Mouse (Mus musculus) midbrain, embryonic 11.5 days (tissue): Measurements from ENCODE around the gene S100a8. TPM values are rescaled to one million over a fixed set of nuclear protein-coding genes. Genes with fewer than 3 reads are reported as not detected.

Experiments
- ATAC-seq: fragments of 200-750 bp; cut with Nextera tagmentation; 2 replicates; pipeline ENCODE4 v1.8.0; 2017; ENCODE audit warnings: moderate TSS enrichment, moderate library complexity; ENCODE audit not compliant: low FRiP score
- DNase-seq: peaks from one replicate; pipeline ENCODE4 v3.0.0; 2015; ENCODE audit warnings: low spot score; ENCODE audit errors: missing footprints
- H3K27ac ChIP-seq: fragments of 300-500 bp; sonication (generic); 2 replicates; pipeline ENCODE4 v1.5.1; 2014; ENCODE audit warnings: low read depth, low read length
- H3K27me3 ChIP-seq: fragments of 300-500 bp; sonication (generic); 2 replicates; pipeline ENCODE4 v1.6.1; 2014; ENCODE audit warnings: mild to moderate bottlenecking, low read length, moderate library complexity, mixed read lengths; ENCODE audit not compliant: control insufficient read depth, insufficient read depth
- H3K36me3 ChIP-seq: fragments of 300-500 bp; sonication (generic); 2 replicates; pipeline ENCODE4 v1.6.1; 2014; ENCODE audit warnings: mild to moderate bottlenecking, low read length, moderate library complexity, mixed read lengths; ENCODE audit not compliant: control insufficient read depth, insufficient read depth
- H3K4me1 ChIP-seq: fragments of 300-500 bp; sonication (generic); 2 replicates; pipeline ENCODE4 v1.6.1; 2014; ENCODE audit warnings: low read length; ENCODE audit not compliant: control insufficient read depth, insufficient read depth
- H3K4me2 ChIP-seq: fragments of 300-500 bp; sonication (generic); 2 replicates; pipeline ENCODE4 v1.6.1; 2014; ENCODE audit warnings: mild to moderate bottlenecking, moderate library complexity
- H3K4me3 ChIP-seq: fragments of 300-500 bp; sonication (generic); 2 replicates; pipeline ENCODE4 v1.5.1; 2014; ENCODE audit warnings: low read depth, low read length
- H3K9ac ChIP-seq: fragments of 300-500 bp; sonication (generic); 2 replicates; pipeline ENCODE4 v1.6.1; 2014; ENCODE audit warnings: low read length
- H3K9me3 ChIP-seq: fragments of 300-500 bp; sonication (generic); 2 replicates; pipeline ENCODE4 v1.6.1; 2016; ENCODE audit warnings: low read length; ENCODE audit not compliant: control insufficient read depth
- WGBS: fragments of 180-500 bp; shearing (Covaris S2); extraction: QIAGEN DNeasy Blood & Tissue Kit; methylation state at CpG from one replicate; pipeline ENCODE4 v1.1.7; 2014; 5-methylcytosine and 5-hydroxymethylcytosine counted together
- polyA plus RNA-seq: library from polyadenylated mRNA; unstranded; fragments of >200 nt; fragmentation: Nextera tagmentation; extraction: Ambion mirVana; gene quantifications from 2 replicates; pipeline ENCODE4 v1.2.1, GENCODE M21; 2014

Gene S100a8
- 2.0 and 2.8 TPM in 2 replicates for polyA plus RNA-seq

- H3K27ac ChIP-seq: no peak within 1 kb of the TSS
- H3K4me1 ChIP-seq: no peaks in the 10 kb centered on the region
- H3K9ac ChIP-seq: no peak within 1 kb of the TSS
- H3K4me2 ChIP-seq: no peak within 1 kb of the TSS
- H3K27me3 ChIP-seq: no peaks in the 10 kb centered on the region
- 87% methylated on average over 8 of the region's 8 CpGs for WGBS
- no peaks in the 10 kb centered on the region for H3K9me3 ChIP-seq
- no peaks in the 10 kb centered on the region for H3K36me3 ChIP-seq
- no peak for ATAC-seq
- no peak within 1 kb of the TSS for H3K4me3 ChIP-seq
- no peak for DNase-seq
Observed at GRCm38 (mm10) chr3:90668846-90669245, at the start of gene S100a8. Gene S100a8, plus strand, starts transcription at chr3:90668978.

GRCm38 (mm10) chr3:90621552-90621951 is 47.2 kb upstream of the S100a8 start:
- WGBS: 54% methylated on average over 7 of the region's 7 CpGs
- Histone ChIP-seq H3K4me1 (peaks cover 12% of the 10 kb centered on the region; the same call in 1 of the 2 replicates), H3K4me3 (no peak overlapping the region), H3K27me3 (no peaks in the 10 kb centered on the region), H3K36me3 (no peaks in the 10 kb centered on the region), H3K4me2 (no peak overlapping the region), H3K9me3 (no peaks in the 10 kb centered on the region), H3K27ac (no peak overlapping the region), H3K9ac (no peak overlapping the region)
- ATAC-seq (no peak), DNase-seq (no peak)

- H3K9me3 ChIP-seq: no peaks in the 10 kb centered on the region
- no peak overlapping the region for H3K4me3 ChIP-seq
- H3K27me3 ChIP-seq: no peaks in the 10 kb centered on the region
- no peaks in the 10 kb centered on the region for H3K36me3 ChIP-seq
- no peak overlapping the region for H3K27ac ChIP-seq
- H3K4me2 ChIP-seq: no peak overlapping the region
- DNase-seq (no peak), ATAC-seq (peak; percentile 49)
- 11% methylated on average over 2 of the region's 2 CpGs for WGBS
- no peak overlapping the region for H3K9ac ChIP-seq
- peaks cover 12% of the 10 kb centered on the region; the same call in 1 of the 2 replicates for H3K4me1 ChIP-seq
Observed at GRCm38 (mm10) chr3:90623435-90624071, 45.2 kb upstream of the S100a8 start.

GRCm38 (mm10) chr3:90625496-90625895 is 43.3 kb upstream of the S100a8 start:
- H3K4me3 ChIP-seq: no peak overlapping the region
- H3K36me3 ChIP-seq: no peaks in the 10 kb centered on the region
- DNase-seq: no peak
- H3K9me3 ChIP-seq: no peaks in the 10 kb centered on the region
- no peak overlapping the region for H3K9ac ChIP-seq
- H3K4me1 ChIP-seq: peaks cover 12% of the 10 kb centered on the region; the same call in 1 of the 2 replicates
- H3K27me3 ChIP-seq: no peaks in the 10 kb centered on the region
- no peak for ATAC-seq
- H3K4me2 ChIP-seq: no peak overlapping the region
- no peak overlapping the region for H3K27ac ChIP-seq
- 86% methylated on average over 5 of the region's 5 CpGs for WGBS

- H3K9me3 ChIP-seq: no peaks in the 10 kb centered on the region
- ATAC-seq: no peak
- peaks cover 12% of the 10 kb centered on the region; the same call in 1 of the 2 replicates for H3K4me1 ChIP-seq
- no peak overlapping the region for H3K27ac ChIP-seq
- H3K4me2 ChIP-seq: no peak overlapping the region
- H3K27me3 ChIP-seq: no peaks in the 10 kb centered on the region
- 77% methylated on average over 9 of the region's 9 CpGs for WGBS
- H3K9ac ChIP-seq: no peak overlapping the region
- DNase-seq: no peak
- no peak overlapping the region for H3K4me3 ChIP-seq
- no peaks in the 10 kb centered on the region for H3K36me3 ChIP-seq
Observed at GRCm38 (mm10) chr3:90626266-90627021, 42.3 kb upstream of the S100a8 start.

- no peak overlapping the region for H3K4me2 ChIP-seq
- H3K4me3 ChIP-seq: no peak overlapping the region
- DNase-seq (no peak), ATAC-seq (no peak)
- H3K27me3 ChIP-seq: no peaks in the 10 kb centered on the region
- no peak overlapping the region for H3K9ac ChIP-seq
- H3K27ac ChIP-seq: no peak overlapping the region
- no peaks in the 10 kb centered on the region for H3K9me3 ChIP-seq
- no peaks in the 10 kb centered on the region for H3K36me3 ChIP-seq
- 94% methylated on average over 5 of the region's 5 CpGs for WGBS
- peaks cover 12% of the 10 kb centered on the region; the same call in 1 of the 2 replicates for H3K4me1 ChIP-seq
Observed at GRCm38 (mm10) chr3:90627366-90627765, 41.4 kb upstream of the S100a8 start.

GRCm38 (mm10) chr3:90627807-90628206 is 41.0 kb upstream of the S100a8 start:
- Histone ChIP-seq H3K9ac (no peak overlapping the region), H3K4me1 (peaks cover 12% of the 10 kb centered on the region; the same call in 1 of the 2 replicates), H3K27ac (no peak overlapping the region), H3K27me3 (no peaks in the 10 kb centered on the region), H3K9me3 (no peaks in the 10 kb centered on the region), H3K4me2 (no peak overlapping the region), H3K36me3 (no peaks in the 10 kb centered on the region), H3K4me3 (no peak overlapping the region)
- ATAC-seq: no peak
- WGBS: 64% methylated on average over 4 of the region's 4 CpGs
- DNase-seq: no peak

GRCm38 (mm10) chr3:90629298-90629697 is 39.5 kb upstream of the S100a8 start:
- 70% methylated on average over 2 of the region's 2 CpGs for WGBS
- Histone ChIP-seq H3K4me3 (no peak overlapping the region), H3K9ac (no peak overlapping the region), H3K27ac (no peak overlapping the region), H3K4me2 (no peak overlapping the region), H3K27me3 (no peaks in the 10 kb centered on the region), H3K4me1 (no peaks in the 10 kb centered on the region), H3K9me3 (no peaks in the 10 kb centered on the region), H3K36me3 (no peaks in the 10 kb centered on the region)
- DNase-seq (no peak), ATAC-seq (no peak)

- Histone ChIP-seq H3K36me3 (no peaks in the 10 kb centered on the region), H3K4me1 (no peaks in the 10 kb centered on the region), H3K27me3 (no peaks in the 10 kb centered on the region), H3K9ac (no peak overlapping the region), H3K4me3 (no peak overlapping the region), H3K4me2 (no peak overlapping the region), H3K27ac (no peak overlapping the region), H3K9me3 (no peaks in the 10 kb centered on the region)
- ATAC-seq (no peak), DNase-seq (no peak)
- 85% methylated on average over 2 of the region's 2 CpGs for WGBS
Observed at GRCm38 (mm10) chr3:90631984-90632383, 36.8 kb upstream of the S100a8 start.
